Mouse (Mus musculus): ENCODE measurements around the gene E330009J07Rik. TPM values are rescaled to one million over a fixed set of nuclear protein-coding genes. Genes with fewer than 3 reads are reported as not detected.

The E330009J07Rik gene
- total RNA-seq (2021) = 10 to 100 TPM; 41.4 to 46.0 TPM

GRCm38 (mm10) chr6:40436047-40436483 lies at the start of gene E330009J07Rik:
Gene E330009J07Rik, minus strand, starts transcription at chr6:40436135.
- DNase-seq (ENCODE audit: extremely low spot score in 1 of 2, low spot score in 1 of 2) = peak; percentile 72 to 83

GRCm38 (mm10) chr6:40482318-40482717 lies 46.4 kb upstream of the E330009J07Rik start:
- DNase-seq (ENCODE audit: extremely low spot score in 1 of 2, low spot score in 1 of 2) = no peak

DNA sequence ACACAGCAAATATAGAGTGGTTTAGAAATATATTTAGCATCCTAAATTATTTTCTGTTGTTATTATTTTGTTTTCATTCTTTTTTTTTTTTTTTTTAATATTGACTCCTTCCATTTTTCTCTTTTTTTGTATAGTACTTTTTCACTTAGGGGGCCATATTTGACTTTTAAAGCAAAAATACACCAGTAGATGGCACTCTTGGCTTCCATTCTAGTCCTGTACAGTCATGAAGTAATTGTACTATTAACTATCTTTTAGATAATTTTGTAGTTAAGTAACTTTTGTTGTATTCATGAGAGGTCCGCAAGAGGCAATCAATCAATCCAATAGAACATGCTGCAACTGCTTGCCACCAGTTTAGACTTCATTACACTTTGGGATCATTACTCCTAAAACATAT lies 43.8 kb upstream of the E330009J07Rik start:
- DNase-seq (ENCODE audit: extremely low spot score in 1 of 2, low spot score in 1 of 2) = no peak

GRCm38 (mm10) chr6:40476132-40476531 lies 40.2 kb upstream of the E330009J07Rik start:
- no peak for DNase-seq (ENCODE audit: extremely low spot score in 1 of 2, low spot score in 1 of 2)

- no peak for DNase-seq (ENCODE audit: extremely low spot score in 1 of 2, low spot score in 1 of 2)
These were observed 35.7 kb upstream of the E330009J07Rik start for GRCm38 (mm10) chr6:40471720-40472010.

- DNase-seq (ENCODE audit: extremely low spot score in 1 of 2, low spot score in 1 of 2) = peak; percentile 80 to 83
These were observed 35.2 kb upstream of the E330009J07Rik start, which contains the start of gene Ssbp1 for GRCm38 (mm10) chr6:40470916-40471719. Gene Ssbp1, plus strand, starts transcription at chr6:40471352.

DNA sequence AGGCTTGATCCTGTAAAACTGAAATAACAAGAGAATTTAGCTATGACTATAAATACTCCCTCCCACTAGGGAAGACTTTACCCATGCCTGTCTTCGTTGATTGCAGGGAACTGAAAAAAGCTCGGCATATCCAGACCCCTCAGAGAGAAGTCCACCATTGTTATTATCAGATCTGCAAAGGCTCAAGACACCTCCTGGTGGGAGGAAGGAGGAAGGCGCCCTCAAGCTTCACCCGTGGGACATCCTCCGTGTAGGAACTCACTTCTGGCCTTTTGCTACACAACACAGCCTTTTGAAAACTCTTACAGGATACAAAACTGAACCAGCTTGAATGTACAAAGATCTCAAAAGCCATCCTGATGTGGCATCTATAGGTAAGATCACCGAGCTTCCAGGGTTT lies 29.8 kb upstream of the E330009J07Rik start:
- no peak for DNase-seq (ENCODE audit: extremely low spot score in 1 of 2, low spot score in 1 of 2)

DNA sequence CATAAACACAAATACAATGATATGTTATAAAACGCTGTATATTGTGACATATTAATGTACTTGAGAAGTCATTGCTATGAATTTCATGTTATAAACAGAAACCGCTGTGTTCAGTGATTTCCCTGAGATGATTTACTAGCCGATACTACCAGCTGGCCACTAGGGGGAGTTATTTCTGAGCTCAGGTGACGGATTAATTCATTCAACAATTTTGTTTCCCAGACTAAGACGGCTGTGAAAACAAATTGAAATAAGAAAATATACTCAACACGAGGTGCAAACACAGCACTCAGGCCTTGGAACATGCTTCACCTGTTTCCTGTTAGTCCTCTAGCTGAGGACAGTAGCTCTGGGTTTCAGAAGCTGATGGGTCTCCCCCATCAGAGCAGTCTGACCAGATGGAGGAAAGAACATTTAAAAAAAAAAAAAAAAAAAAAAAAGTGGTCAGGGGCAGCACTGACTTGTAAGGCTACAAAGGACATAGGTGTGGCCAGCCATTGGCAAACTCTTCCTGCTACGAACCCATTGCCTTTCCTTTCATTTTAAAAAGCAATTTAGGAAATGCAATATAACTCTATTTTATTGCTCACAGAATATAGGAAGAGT lies 18.6 kb upstream of the E330009J07Rik start:
- DNase-seq (ENCODE audit: extremely low spot score in 1 of 2, low spot score in 1 of 2) = no peak

- DNase-seq (ENCODE audit: extremely low spot score in 1 of 2, low spot score in 1 of 2) = no peak
These were observed 12.7 kb upstream of the E330009J07Rik start for GRCm38 (mm10) chr6:40448626-40449025.

- DNase-seq (ENCODE audit: extremely low spot score in 1 of 2, low spot score in 1 of 2) = no peak
These were observed 7.5 kb upstream of the E330009J07Rik start for GRCm38 (mm10) chr6:40443281-40443928.

DNA sequence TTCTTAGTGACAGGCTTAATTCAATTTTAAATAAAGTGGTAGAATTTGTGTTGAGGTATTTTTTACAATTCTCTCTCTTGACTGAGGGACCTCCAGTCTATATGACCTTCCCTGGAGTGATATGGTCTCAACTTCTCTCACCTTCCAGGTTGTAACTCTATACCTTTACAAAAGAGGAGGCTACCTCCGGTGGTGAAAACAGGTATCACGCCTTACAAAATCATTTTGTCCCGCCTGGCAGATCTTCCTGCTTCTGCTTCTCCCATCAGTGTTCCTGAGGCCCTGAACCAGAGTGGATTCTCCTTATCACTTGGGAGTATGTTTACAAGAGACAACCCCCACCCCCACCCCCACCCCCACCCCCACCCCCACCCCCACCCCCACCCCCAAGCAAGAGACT lies 5.8 kb upstream of the E330009J07Rik start:
- no peak for DNase-seq (ENCODE audit: extremely low spot score in 1 of 2, low spot score in 1 of 2)

GRCm38 (mm10) chr6:40441276-40441675 lies 5.3 kb upstream of the E330009J07Rik start:
- no peak for DNase-seq (ENCODE audit: extremely low spot score in 1 of 2, low spot score in 1 of 2)

- DNase-seq (ENCODE audit: extremely low spot score in 1 of 2, low spot score in 1 of 2) = no peak
These were observed 3.8 kb upstream of the E330009J07Rik start for GRCm38 (mm10) chr6:40439731-40440130.

GRCm38 (mm10) chr6:40438936-40439335 lies 3.0 kb upstream of the E330009J07Rik start, which contains the start of gene Wee2:
Gene Wee2, plus strand, starts transcription at chr6:40439088.
- no peak for DNase-seq (ENCODE audit: extremely low spot score in 1 of 2, low spot score in 1 of 2)

DNA sequence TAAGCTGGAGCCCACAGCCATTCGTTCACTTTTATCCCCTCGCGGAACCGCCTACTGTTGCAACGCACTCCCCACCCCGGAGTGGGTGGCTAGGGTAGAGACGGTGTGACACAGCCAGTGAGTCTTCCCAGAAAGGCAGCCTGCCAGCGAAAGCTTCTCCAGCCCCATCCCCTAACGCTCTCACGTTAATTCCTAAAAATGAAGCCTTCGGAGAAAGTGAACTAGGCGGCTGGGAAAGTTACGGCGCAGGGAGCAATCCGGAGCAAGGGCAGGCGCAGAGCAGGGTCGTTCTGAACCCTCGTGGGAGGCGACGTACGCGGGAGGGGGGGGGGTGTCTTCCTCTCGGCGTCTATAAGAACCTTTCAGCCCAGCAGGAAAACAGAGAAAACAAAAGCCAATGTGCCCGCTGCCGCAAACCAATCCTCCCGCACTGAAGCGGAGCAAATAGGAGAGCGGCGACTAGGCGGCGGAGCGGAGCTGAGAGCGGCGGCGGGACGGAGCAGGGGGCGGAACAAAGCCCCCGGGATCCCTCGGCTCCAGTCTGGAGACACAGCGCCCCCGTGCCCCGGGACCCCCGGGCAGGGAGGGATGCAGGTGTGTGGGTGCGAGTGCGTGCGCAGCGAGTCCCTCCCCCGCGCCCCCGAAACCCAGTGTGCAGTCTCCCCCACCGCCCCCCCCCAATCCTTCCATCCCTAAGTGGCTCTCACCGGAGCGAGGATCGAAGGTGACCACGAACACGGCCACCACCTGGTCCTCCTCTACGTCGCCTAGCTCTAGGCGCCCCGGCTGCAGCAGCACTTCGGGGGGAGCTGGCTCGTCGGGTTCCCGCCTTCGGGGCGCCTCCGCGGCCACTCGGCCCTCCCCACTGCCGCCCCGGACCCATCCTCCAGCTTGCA lies 536 bp downstream of the E330009J07Rik start:
- DNase-seq (ENCODE audit: extremely low spot score in 1 of 2, low spot score in 1 of 2) = peak; percentile 42 to 45

DNA sequence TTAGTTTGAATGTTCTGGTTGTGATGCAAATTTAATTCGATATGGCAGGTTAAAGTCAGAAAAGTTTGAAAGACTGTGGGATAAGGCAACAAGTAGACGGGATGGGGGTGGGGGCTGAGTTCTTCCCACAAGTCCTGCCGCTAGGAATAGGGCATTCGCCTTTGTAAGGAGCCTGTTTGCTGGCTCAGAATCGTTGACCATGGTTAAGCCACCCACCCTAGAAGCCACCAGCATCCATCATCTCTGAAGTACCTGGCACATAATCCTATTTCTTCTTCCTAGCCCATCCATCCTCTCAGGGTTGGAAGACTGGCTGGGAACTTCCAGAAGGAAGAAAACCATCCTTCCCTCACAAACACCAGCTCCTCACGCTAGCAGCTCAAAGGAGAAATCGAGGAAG lies 1.2 kb downstream of the E330009J07Rik start:
- no peak for DNase-seq (ENCODE audit: extremely low spot score in 1 of 2, low spot score in 1 of 2)

- DNase-seq (ENCODE audit: extremely low spot score in 1 of 2, low spot score in 1 of 2) = peak; percentile 47 to 65
These were observed 3.3 kb downstream of the E330009J07Rik start for GRCm38 (mm10) chr6:40432346-40433275.

GRCm38 (mm10) chr6:40431812-40432211 lies 4.1 kb downstream of the E330009J07Rik start:
- no peak for DNase-seq (ENCODE audit: extremely low spot score in 1 of 2, low spot score in 1 of 2)

DNA sequence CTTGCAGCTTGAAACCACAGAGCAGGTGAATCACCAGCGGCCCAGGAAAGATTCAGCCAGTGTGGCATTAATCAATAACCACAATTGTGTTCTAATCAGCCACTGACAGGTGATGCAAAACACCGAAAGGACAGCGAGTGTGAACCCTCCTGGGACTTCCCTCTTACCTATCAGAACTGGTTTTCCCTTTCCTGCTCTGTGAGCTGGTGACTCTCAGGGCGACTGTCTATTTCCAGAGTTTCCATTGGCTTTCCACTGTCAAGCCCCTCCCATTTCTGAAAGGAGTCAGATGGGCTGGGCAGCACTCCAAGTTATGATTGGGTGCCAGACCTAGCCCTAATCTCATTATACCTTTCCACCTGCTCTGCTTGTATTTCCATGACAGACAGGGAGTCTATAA lies 4.6 kb downstream of the E330009J07Rik start:
- DNase-seq (ENCODE audit: extremely low spot score in 1 of 2, low spot score in 1 of 2) = no peak

Measured in layer of hippocampus, postnatal 25 days (tissue).